Mouse (Mus musculus) erythroblast, embryonic 14.5 days (primary cell): Measurements from ENCODE around the gene Sik3.

Experiments used
- GATA1 ChIP-seq: IDR thresholded peaks from 2 replicates; pipeline ENCODE4 v1.6.1; 2012; ENCODE audit warnings: low read length, inconsistent platforms, mixed read lengths
- TAL1 ChIP-seq: IDR thresholded peaks from 3 replicates; pipeline ENCODE4 v1.6.1; 2012; ENCODE audit warnings: low read length, inconsistent platforms, mixed read lengths

GRCm38 (mm10) chr9:46129241-46129640 is 116.6 kb downstream of the Sik3 start:
- TF ChIP-seq GATA1 (no peak), TAL1 (no peak)
